Comparison of ENCODE assay signal across 24 mouse cellular contexts in the genomic region with DNA sequence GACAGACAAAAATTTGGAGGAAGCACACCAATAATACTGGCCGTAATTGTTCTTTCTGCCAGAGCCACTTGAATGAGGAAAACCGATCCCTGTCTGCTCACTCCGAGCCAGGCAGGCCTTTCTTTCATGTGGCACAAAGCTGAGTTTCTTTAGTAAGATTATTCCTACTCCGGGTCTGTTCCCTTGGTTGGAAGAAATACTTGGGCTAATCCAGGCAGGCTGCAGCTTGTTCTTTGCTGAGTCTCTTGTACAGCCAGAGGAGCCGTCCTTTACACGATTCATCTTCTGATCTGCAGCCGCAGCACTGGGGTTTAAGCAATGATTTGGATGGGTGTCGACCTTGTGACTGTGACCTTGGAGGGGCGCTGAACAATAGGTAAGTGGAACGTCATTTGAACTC. TPM values are rescaled to one million over a fixed set of nuclear protein-coding genes. Genes with fewer than 3 reads are reported as not detected.
"Had no signal": no experiment of that assay in that cellular context is flagged by ENCODE, and none has a peak within 500 bp of the region (broad histone marks: within the 10 kb centered on the region; RNA-seq: fewer than 3 reads in every experiment).

No protein-coding gene starts in this region.

- H3K27ac ChIP-seq: lung, embryonic 15.5 days; macrophage; midbrain, embryonic 12.5 days; neural tube, embryonic 12.5 days had no signal

- H3K36me3 ChIP-seq: midbrain, embryonic 12.5 days; neural tube, embryonic 12.5 days had no signal

- H3K9me3 ChIP-seq: lung, embryonic 15.5 days; megakaryocyte, embryonic 14.5 days; midbrain, embryonic 12.5 days; neural tube, embryonic 12.5 days had no signal

- DNase-seq: liver, postnatal 0 days; lung, adult 2 months; lung, postnatal 14 days; lung, postnatal 36 days; midbrain, embryonic 14.5 days; right cerebral cortex, postnatal 14 days; thymus, adult 18-20 months; thymus, postnatal 14 days; thymus, postnatal 36 days had no signal

- H3K4me3 ChIP-seq: lung, embryonic 15.5 days; megakaryocyte, embryonic 14.5 days; midbrain, embryonic 12.5 days; neural tube, embryonic 12.5 days had no signal

- ATAC-seq: liver, postnatal 0 days; lung, postnatal 0 days had no signal

- H3K27me3 ChIP-seq: lung, embryonic 15.5 days; midbrain, embryonic 12.5 days; neural tube, embryonic 12.5 days had no signal

- H3K4me2 ChIP-seq: lung, embryonic 15.5 days; midbrain, embryonic 12.5 days; neural tube, embryonic 12.5 days had no signal

- H3K4me1 ChIP-seq: megakaryocyte, embryonic 14.5 days; midbrain, embryonic 12.5 days; neural tube, embryonic 12.5 days had no signal

- H3K9ac ChIP-seq: liver, postnatal 0 days; lung, embryonic 15.5 days; midbrain, embryonic 12.5 days; neural tube, embryonic 12.5 days had no signal

RNA-seq across cellular contexts. Expression of a gene that starts 48.5 kb away (rescaled TPM):
- total RNA-seq: megakaryocyte progenitor cell, adult 5-6 weeks; midbrain, postnatal 0 days; monocyte, adult 5-6 weeks; neutrophil, adult 5-6 weeks had no signal
- polyA plus RNA-seq: liver, postnatal 0 days; lung, adult 2 months; lung, embryonic 15.5 days; lung, postnatal 0 days; macrophage; midbrain, embryonic 12.5 days; midbrain, embryonic 14.5 days; midbrain, postnatal 0 days; neural tube, embryonic 12.5 days; neural tube, embryonic 14.5 days; spleen, adult 2 months; stomach, embryonic 14.5 days; stomach, embryonic 16.5 days; thymus, postnatal 0 days had no signal
